Mouse (Mus musculus): ENCODE measurements around the gene Rnf43.

DNA sequence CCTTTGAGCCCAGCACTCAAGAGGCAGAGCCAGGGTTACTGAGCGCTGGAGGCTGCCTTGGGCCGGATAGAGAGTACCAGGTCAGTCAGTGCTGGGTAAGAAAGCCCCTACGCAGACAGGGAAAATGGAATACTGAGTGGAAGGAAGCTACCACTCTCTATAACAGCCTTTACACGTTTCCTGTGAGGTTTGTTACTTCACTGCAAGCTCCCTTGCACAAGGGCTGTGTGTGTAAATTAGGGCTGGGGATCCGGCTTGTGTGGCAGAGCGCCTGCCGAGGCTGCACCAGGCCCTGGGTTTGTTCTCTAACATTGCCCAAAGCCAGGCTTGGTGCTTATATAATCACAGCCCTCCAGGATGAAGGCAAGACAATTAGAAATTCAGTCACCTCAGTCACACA lies 57.0 kb downstream of the Rnf43 start:
- no peak for TF ChIP-seq CTCF (IDR thresholded peaks at IDR 0.05; ENCODE audit: extremely low read depth, insufficient read depth, insufficient read length, insufficient replicate concordance)
- no peak for TF ChIP-seq POLR2A (IDR thresholded peaks at IDR 0.05; ENCODE audit: low read depth, low read length)
